Mouse (Mus musculus) intestine, embryonic 16.5 days (tissue): Measurements from ENCODE around the gene Btnl1. TPM values are rescaled to one million over a fixed set of nuclear protein-coding genes. Genes with fewer than 3 reads are reported as not detected.
A peak's percentile ranks its signal among the peaks of the same experiment; 100 is the strongest.

Experiments used
- ATAC-seq: fragments of 200-750 bp; cut with Nextera tagmentation; 2 replicates; pipeline ENCODE4 v1.8.0; 2017; ENCODE audit warnings: moderate TSS enrichment, moderate library complexity
- H3K27ac ChIP-seq: fragments of 300-500 bp; sonication (generic); 2 replicates; pipeline ENCODE4 v1.5.1; 2014; ENCODE audit warnings: mild to moderate bottlenecking, low read length
- H3K27me3 ChIP-seq: fragments of 300-500 bp; sonication (generic); replicated peaks from 2 replicates; pipeline ENCODE4 v1.6.1; 2014; ENCODE audit warnings: low read length, control low read depth, mixed read lengths; ENCODE audit not compliant: control insufficient read depth, insufficient read depth
- H3K36me3 ChIP-seq: fragments of 300-500 bp; sonication (generic); 2 replicates; pipeline ENCODE4 v1.6.1; 2014; ENCODE audit warnings: low read length, control low read depth; ENCODE audit not compliant: control insufficient read depth, insufficient read depth
- H3K4me1 ChIP-seq: fragments of 300-500 bp; sonication (generic); 2 replicates; pipeline ENCODE4 v1.6.1; 2014; ENCODE audit warnings: low read length, control low read depth, mixed read lengths; ENCODE audit not compliant: control insufficient read depth, insufficient read depth
- H3K4me2 ChIP-seq: fragments of 300-500 bp; sonication (generic); 2 replicates; pipeline ENCODE4 v1.6.1; 2014; ENCODE audit warnings: low read depth, low read length, control low read depth
- H3K4me3 ChIP-seq: fragments of 300-500 bp; sonication (generic); 2 replicates; pipeline ENCODE4 v1.5.1; 2014; ENCODE audit warnings: mild to moderate bottlenecking, low read length
- H3K9ac ChIP-seq: fragments of 300-500 bp; sonication (generic); 2 replicates; pipeline ENCODE4 v1.6.1; 2014; ENCODE audit warnings: low read depth, low read length
- H3K9me3 ChIP-seq: fragments of 300-500 bp; sonication (generic); 2 replicates; pipeline ENCODE4 v1.6.1; 2016; ENCODE audit warnings: low read length, control low read depth; ENCODE audit not compliant: control insufficient read depth
- WGBS: fragments of 180-500 bp; shearing (Covaris S2); extraction: QIAGEN DNeasy Blood & Tissue Kit; methylation state at CpG from one replicate; pipeline ENCODE4 v1.1.7; 2014; 5-methylcytosine and 5-hydroxymethylcytosine counted together
- polyA plus RNA-seq: library from polyadenylated mRNA; unstranded; fragments of >200 nt; fragmentation: Nextera tagmentation; extraction: Ambion mirVana; gene quantifications from 2 replicates; pipeline ENCODE4 v1.2.1, GENCODE M21; 2015

The Btnl1 gene
- polyA plus RNA-seq, 1 experiment from 2014 or later = 30.2 TPM

DNA sequence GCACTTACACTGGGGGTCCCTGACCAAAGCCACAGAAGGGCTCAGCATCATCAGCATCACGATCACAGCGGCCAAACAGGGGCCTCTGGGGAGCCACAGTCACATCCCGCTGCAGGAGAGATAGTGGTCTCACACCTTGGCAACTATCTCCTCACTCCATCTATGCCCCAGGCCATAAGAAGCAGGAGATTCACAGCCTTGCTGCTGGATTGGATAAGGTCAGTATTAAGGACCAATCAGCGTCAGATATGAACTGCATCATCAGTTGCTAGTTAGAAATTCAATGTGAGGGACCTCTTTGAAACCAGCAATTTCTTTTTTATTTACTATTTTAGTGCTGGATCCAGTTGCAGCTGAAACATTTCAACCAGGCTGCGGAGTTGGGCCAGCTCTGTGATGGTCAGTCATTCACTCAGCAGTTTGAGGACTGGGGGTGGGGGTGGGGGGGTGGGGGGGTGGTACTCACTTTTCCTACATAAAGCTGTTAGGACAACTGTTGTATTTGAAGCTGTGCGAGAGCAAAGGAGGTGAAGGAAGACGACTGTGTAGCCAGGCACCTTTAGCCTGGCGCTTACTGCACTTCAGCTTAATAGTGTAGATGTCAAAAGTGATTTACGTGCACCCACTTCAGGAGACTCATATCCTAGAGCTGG is 21.3 kb downstream of the Btnl1 start:
- Histone ChIP-seq H3K9ac (no peak overlapping the region; the same call in 1 of the 2 replicates), H3K27ac (no peak overlapping the region; the same call in 1 of the 2 replicates), H3K4me2 (peak overlapping the region; percentile 84), H3K4me3 (peak overlapping the region; percentile 62), H3K4me1 (no peaks in the 10 kb centered on the region), H3K9me3 (no peaks in the 10 kb centered on the region), H3K27me3 (no peaks in the 10 kb centered on the region), H3K36me3 (no peaks in the 10 kb centered on the region)
- ATAC-seq = peak; percentile 81
- WGBS = 21% methylated on average over 9 of the region's 9 CpGs

DNA sequence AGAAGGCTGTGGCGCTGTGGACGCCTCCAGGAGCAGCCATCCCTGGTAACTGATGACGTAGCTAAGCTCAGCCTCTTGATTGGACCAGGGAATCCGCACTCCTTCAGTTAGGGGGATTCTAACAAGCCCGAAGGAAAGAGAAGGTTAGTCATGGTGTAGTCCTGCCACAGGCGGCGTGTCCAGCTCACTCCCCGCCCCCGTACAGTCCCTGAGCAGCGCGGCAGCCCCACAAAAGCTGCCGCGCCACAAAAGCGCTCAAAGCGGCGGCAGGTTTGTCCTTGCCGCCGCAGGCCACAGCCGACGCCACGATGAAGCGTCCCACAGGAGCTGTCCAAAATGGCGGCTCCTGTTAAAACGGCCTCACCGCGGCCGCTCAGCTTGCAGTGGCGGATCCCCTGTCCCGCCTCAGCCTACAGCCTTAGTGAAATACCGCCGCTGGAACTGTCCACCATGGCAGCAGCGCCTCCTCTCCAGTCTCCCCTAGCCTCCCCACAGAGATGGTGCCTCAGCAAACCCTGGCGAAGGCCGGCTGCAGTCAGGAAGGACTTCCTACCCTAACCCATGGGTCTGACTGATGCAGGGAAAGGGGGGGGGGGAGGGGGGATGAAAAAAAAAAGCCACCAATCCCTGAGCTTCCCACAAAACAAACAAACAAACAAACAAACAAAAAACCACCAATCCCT is 21.9 kb downstream of the Btnl1 start, which contains the start of gene BC051142:
Gene BC051142, plus strand, starts transcription at position 110 of the 683 bp plus-strand sequence.
- H3K9ac ChIP-seq = peak within 1 kb of the TSS; percentile 79
- peak within 1 kb of the TSS; percentile 62 for H3K4me3 ChIP-seq
- H3K9me3 ChIP-seq = no peaks in the 10 kb centered on the region
- H3K36me3 ChIP-seq = no peaks in the 10 kb centered on the region
- 9% methylated on average over 34 of the region's 34 CpGs for WGBS
- ATAC-seq = peak; percentile 96
- peak within 1 kb of the TSS; percentile 84 for H3K4me2 ChIP-seq
- H3K4me1 ChIP-seq = no peaks in the 10 kb centered on the region
- no peaks in the 10 kb centered on the region for H3K27me3 ChIP-seq
- peak within 1 kb of the TSS; percentile 69 for H3K27ac ChIP-seq

GRCm38 (mm10) chr17:34399394-34399715 is 22.4 kb downstream of the Btnl1 start:
- Histone ChIP-seq H3K4me3 (no peak overlapping the region), H3K36me3 (no peaks in the 10 kb centered on the region), H3K9me3 (no peaks in the 10 kb centered on the region), H3K27ac (no peak overlapping the region), H3K4me1 (no peaks in the 10 kb centered on the region), H3K4me2 (peak overlapping the region; percentile 84), H3K27me3 (no peaks in the 10 kb centered on the region), H3K9ac (no peak overlapping the region)
- no peak for ATAC-seq
- 57% methylated on average over 4 of the region's 4 CpGs for WGBS

GRCm38 (mm10) chr17:34411117-34411516 is 34.2 kb downstream of the Btnl1 start:
- no peak overlapping the region for H3K9ac ChIP-seq

GRCm38 (mm10) chr17:34420014-34420413 is 43.1 kb downstream of the Btnl1 start:
- no peaks in the 10 kb centered on the region for H3K36me3 ChIP-seq
- H3K9me3 ChIP-seq = no peaks in the 10 kb centered on the region
- H3K27ac ChIP-seq = no peak overlapping the region
- no peaks in the 10 kb centered on the region for H3K27me3 ChIP-seq
- H3K4me3 ChIP-seq = no peak overlapping the region
- H3K9ac ChIP-seq = no peak overlapping the region
- no peaks in the 10 kb centered on the region for H3K4me1 ChIP-seq
- no peak for ATAC-seq
- 71% methylated on average over 7 of the region's 7 CpGs for WGBS
- H3K4me2 ChIP-seq = no peak overlapping the region

More at GRCm38 (mm10) chr17:34411117-34411516, 34.2 kb downstream of the Btnl1 start:
- H3K36me3 ChIP-seq = no peaks in the 10 kb centered on the region
- no peaks in the 10 kb centered on the region for H3K27me3 ChIP-seq
- H3K4me3 ChIP-seq = no peak overlapping the region
- no peaks in the 10 kb centered on the region for H3K9me3 ChIP-seq
- no peak for ATAC-seq
- no peak overlapping the region for H3K27ac ChIP-seq
- H3K4me1 ChIP-seq = no peaks in the 10 kb centered on the region
- no peak overlapping the region for H3K4me2 ChIP-seq
- WGBS = 20% methylated on average over 6 of the region's 6 CpGs

GRCm38 (mm10) chr17:34427597-34427996 is 50.7 kb downstream of the Btnl1 start:
- no peak overlapping the region for H3K4me2 ChIP-seq
- no peak for ATAC-seq
- no peaks in the 10 kb centered on the region for H3K27me3 ChIP-seq
- H3K4me3 ChIP-seq = no peak overlapping the region
- H3K27ac ChIP-seq = no peak overlapping the region
- no peak overlapping the region for H3K9ac ChIP-seq
- no peaks in the 10 kb centered on the region for H3K9me3 ChIP-seq
- H3K4me1 ChIP-seq = no peaks in the 10 kb centered on the region
- no peaks in the 10 kb centered on the region for H3K36me3 ChIP-seq

Other genes with a start within 250 kb of the Btnl1 start
- gene H2-DMb2, start 233.8 kb upstream of the Btnl1 start, polyA plus RNA-seq = 0.87 and 0.99 TPM in 2 replicates
- gene H2-DMb1, start 224.1 kb upstream of the Btnl1 start, polyA plus RNA-seq = 3.0 and 3.6 TPM in 2 replicates
- gene Tap1, start 189.6 kb upstream of the Btnl1 start, polyA plus RNA-seq = 8.4 and 8.5 TPM in 2 replicates
- gene Psmb9, start 189.4 kb upstream of the Btnl1 start, polyA plus RNA-seq = 13.4 and 15.3 TPM in 2 replicates
- 20.7 and 23.1 TPM in 2 replicates for gene Psmb8, start 179.4 kb upstream of the Btnl1 start, polyA plus RNA-seq
- gene Tap2, start 173.6 kb upstream of the Btnl1 start, polyA plus RNA-seq = 7.2 and 9.1 TPM in 2 replicates
- gene H2-Ob, start 138.2 kb upstream of the Btnl1 start, polyA plus RNA-seq = 0.15 and 0.21 TPM in 2 replicates
- 28.5 and 30.9 TPM in 2 replicates for gene H2-Ab1, start 119.4 kb upstream of the Btnl1 start, polyA plus RNA-seq
- 15.7 and 17.5 TPM in 2 replicates for gene H2-Aa, start 89.3 kb upstream of the Btnl1 start, polyA plus RNA-seq
- gene H2-Eb1, start 71.3 kb upstream of the Btnl1 start, polyA plus RNA-seq = 11.0 and 11.1 TPM in 2 replicates
- gene H2-Eb2, start 51.5 kb upstream of the Btnl1 start, polyA plus RNA-seq = 0.05 TPM in 1 of 2 replicates, not detected in the other
- gene Btnl2, start 22.3 kb upstream of the Btnl1 start, polyA plus RNA-seq = 10.6 and 16.0 TPM in 2 replicates
- gene BC051142, start 21.7 kb downstream of the Btnl1 start, polyA plus RNA-seq = 0.81 and 1.2 TPM in 2 replicates
- 18.1 and 22.3 TPM in 2 replicates for gene Btnl4, start 100.2 kb downstream of the Btnl1 start, polyA plus RNA-seq
- 30.9 and 41.7 TPM in 2 replicates for gene Btnl6, start 140.2 kb downstream of the Btnl1 start, polyA plus RNA-seq
- 2.5 and 3.8 TPM in 2 replicates for gene Notch4, start 187.1 kb downstream of the Btnl1 start, polyA plus RNA-seq
- 12.0 and 12.5 TPM in 2 replicates for gene Gpsm3, start 212.7 kb downstream of the Btnl1 start, polyA plus RNA-seq
- 5.6 and 6.9 TPM in 2 replicates for gene Pbx2, start 214.1 kb downstream of the Btnl1 start, polyA plus RNA-seq
- 2.3 and 2.4 TPM in 2 replicates for gene Ager, start 220.7 kb downstream of the Btnl1 start, polyA plus RNA-seq
- gene Rnf5, start 226.6 kb downstream of the Btnl1 start, polyA plus RNA-seq = 190 and 197 TPM in 2 replicates
- gene Agpat1, start 227.1 kb downstream of the Btnl1 start, polyA plus RNA-seq = 61.8 and 67.9 TPM in 2 replicates
- gene Egfl8, start 238.8 kb downstream of the Btnl1 start, polyA plus RNA-seq = 4.0 and 4.6 TPM in 2 replicates